Mouse (Mus musculus): ENCODE results near the gene Fap.

DNA sequence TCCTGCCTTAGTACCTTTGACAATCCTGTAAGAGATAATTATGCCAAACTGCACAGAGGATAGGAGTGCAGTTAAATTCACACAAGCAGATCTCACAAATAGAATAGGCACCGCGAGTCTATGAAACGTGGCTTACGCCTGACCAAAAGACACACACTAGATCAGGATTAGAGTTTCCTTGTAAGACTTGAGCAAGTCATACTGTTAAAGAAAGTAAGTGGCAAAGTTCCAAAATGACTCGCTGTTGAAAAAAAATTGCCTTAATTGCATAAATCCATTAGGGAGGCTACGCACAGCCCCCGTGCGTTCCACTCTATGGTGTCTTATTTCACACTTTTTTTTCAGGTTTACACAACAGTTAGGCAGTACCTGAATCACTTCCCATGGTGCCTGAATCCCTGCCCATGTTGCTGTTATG lies 49.2 kb upstream of the Fap start:
- no peak for TF ChIP-seq GATA1 (IDR thresholded peaks at IDR 0.05; ENCODE audit: borderline replicate concordance, low read length)
- no peak for TF ChIP-seq FLI1 (IDR thresholded peaks at IDR 0.05; ENCODE audit: low read length)
